9 mouse cellular contexts compared by ENCODE assay signal in the genomic region with DNA sequence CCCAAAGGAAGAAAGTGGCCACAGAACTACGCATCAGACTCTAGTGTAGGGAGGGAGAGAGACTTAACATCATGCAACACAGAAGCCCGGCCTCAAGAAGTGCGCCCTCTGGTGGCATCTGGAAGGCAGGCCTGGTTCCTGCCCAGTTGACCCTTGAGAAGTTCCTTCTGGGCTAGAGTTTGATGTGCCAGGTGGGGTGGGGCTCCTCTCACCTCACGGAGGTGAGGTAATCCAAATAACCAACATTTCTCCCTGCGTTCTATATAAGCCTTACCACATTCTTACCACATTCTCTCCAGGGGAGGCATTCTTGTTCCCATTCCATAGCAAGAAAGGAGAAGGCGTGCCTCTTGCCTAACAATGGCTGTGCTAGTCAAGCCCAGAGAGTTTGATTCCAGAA. TPM values are rescaled to one million over a fixed set of nuclear protein-coding genes. Genes with fewer than 3 reads are reported as not detected.
DNase-seq lines count a peak whose midpoint lies in the region; ATAC-seq and TF ChIP-seq lines count a peak whose summit lies in the region.
"Had no signal": no experiment of that assay in that cellular context is flagged by ENCODE, and none has a peak within 500 bp of the region (broad histone marks: within the 10 kb centered on the region; RNA-seq: fewer than 3 reads in every experiment).

No protein-coding gene starts in this region.

- TF ChIP-seq EP300 in heart, postnatal 0 days (IDR thresholded peaks at IDR 0.05; ENCODE audit: low read depth), result no peak

- TF ChIP-seq POLR2A in cortical plate, adult 2 months (IDR thresholded peaks at IDR 0.05; ENCODE audit: extremely low read depth, insufficient read depth, low read length), result no peak

- H3K27ac ChIP-seq in hindbrain, embryonic 14.5 days, result no peak overlapping the region
- no peak overlapping the region for H3K27ac ChIP-seq in hindbrain, embryonic 16.5 days (ENCODE audit: low read depth, low read length)
- H3K27ac ChIP-seq in cortical plate, adult 2 months (ENCODE audit: insufficient read depth, low read length), result no peak overlapping the region
- H3K27ac ChIP-seq in heart, postnatal 0 days (ENCODE audit: low read depth), result no peak overlapping the region
- H3K27ac ChIP-seq in stomach, embryonic 16.5 days (ENCODE audit: low read length), result no peak overlapping the region
- H3K27ac ChIP-seq: embryonic facial prominence, embryonic 15.5 days had no signal

- H3K4me3 ChIP-seq in hindbrain, embryonic 14.5 days (replicated peaks; ENCODE audit: low read length), result no peak overlapping the region
- no peak overlapping the region for H3K4me3 ChIP-seq in hindbrain, embryonic 16.5 days (ENCODE audit: low read length)
- no peak overlapping the region for H3K4me3 ChIP-seq in cortical plate, adult 2 months (ENCODE audit: insufficient read depth, low read length)
- no peak overlapping the region for H3K4me3 ChIP-seq in heart, postnatal 0 days (ENCODE audit: low read depth, low read length)
- no peak overlapping the region for H3K4me3 ChIP-seq in stomach, embryonic 16.5 days (replicated peaks; ENCODE audit: low read length)
- H3K4me3 ChIP-seq: embryonic facial prominence, embryonic 15.5 days had no signal

- 28% methylated on average over 6 of the region's 6 CpGs for WGBS in hindbrain, embryonic 14.5 days
- WGBS in hindbrain, embryonic 16.5 days, result 20% methylated on average over 6 of the region's 6 CpGs
- WGBS in heart, postnatal 0 days, result 25% methylated on average over 6 of the region's 6 CpGs
- WGBS in stomach, embryonic 16.5 days, result 22% methylated on average over 6 of the region's 6 CpGs

- no peak for ATAC-seq in hindbrain, embryonic 14.5 days (ENCODE audit: low FRiP score)
- no peak for ATAC-seq in hindbrain, embryonic 16.5 days
- 0 out of 2 replicates have a peak, but pooled peaks have one; percentile 24 for ATAC-seq in heart, postnatal 0 days (ENCODE audit: insufficient read depth, low read depth)
- peak; percentile 59; the same call in 1 of the 2 replicates for ATAC-seq in stomach, embryonic 16.5 days (ENCODE audit: insufficient read depth, low FRiP score)

- no peaks in the 10 kb centered on the region for H3K4me1 ChIP-seq in hindbrain, embryonic 14.5 days (replicated peaks; ENCODE audit: control insufficient read depth, insufficient read depth, low read length)
- no peaks in the 10 kb centered on the region; the same call in 1 of the 2 replicates for H3K4me1 ChIP-seq in hindbrain, embryonic 16.5 days (ENCODE audit: control insufficient read depth, insufficient read depth, low read depth, low read length)
- H3K4me1 ChIP-seq in cortical plate, adult 2 months (ENCODE audit: control insufficient read depth, insufficient read depth, low read length), result peaks cover 7% of the 10 kb centered on the region; the same call in 1 of the 2 replicates
- no peaks in the 10 kb centered on the region for H3K4me1 ChIP-seq in heart, postnatal 0 days (ENCODE audit: control insufficient read depth, insufficient read depth)
- no peaks in the 10 kb centered on the region for H3K4me1 ChIP-seq in stomach, embryonic 16.5 days (ENCODE audit: control insufficient read depth, insufficient read depth, low read length)
- H3K4me1 ChIP-seq: embryonic facial prominence, embryonic 15.5 days had no signal

- H3K4me2 ChIP-seq in hindbrain, embryonic 14.5 days (replicated peaks), result no peak overlapping the region
- no peak overlapping the region for H3K4me2 ChIP-seq in hindbrain, embryonic 16.5 days (ENCODE audit: low read length)
- no peak overlapping the region for H3K4me2 ChIP-seq in heart, postnatal 0 days (ENCODE audit: low read depth, low read length)
- H3K4me2 ChIP-seq in stomach, embryonic 16.5 days (ENCODE audit: low read depth, low read length), result no peak overlapping the region
- H3K4me2 ChIP-seq: embryonic facial prominence, embryonic 15.5 days had no signal

- peak; percentile 82 for TF ChIP-seq CTCF in cortical plate, adult 2 months (IDR thresholded peaks at IDR 0.05; ENCODE audit: extremely low read depth, insufficient read depth, low read length)
- peak; percentile 83 for TF ChIP-seq CTCF in heart, postnatal 0 days (IDR thresholded peaks at IDR 0.05; ENCODE audit: low read depth)

- peak; percentile 70 for DNase-seq in hindbrain, embryonic 14.5 days (ENCODE audit: low spot score)
- DNase-seq in ZHBTc4 (ENCODE audit: low read depth, low spot score), result peak; percentile 97
- DNase-seq in heart, postnatal 0 days (ENCODE audit: low spot score), result peak; percentile 72
- peak; percentile 68 to 69 for DNase-seq in layer of hippocampus, postnatal 36 days
- peak; percentile 83 for DNase-seq in mesoderm, embryonic 11.5 days (ENCODE audit: low read depth, low spot score)

- peaks cover 20% of the 10 kb centered on the region for H3K36me3 ChIP-seq in hindbrain, embryonic 14.5 days (replicated peaks; ENCODE audit: control insufficient read depth, insufficient read depth)
- H3K36me3 ChIP-seq in hindbrain, embryonic 16.5 days (ENCODE audit: control insufficient read depth, insufficient read depth, low read length), result peaks cover 8% of the 10 kb centered on the region
- H3K36me3 ChIP-seq in heart, postnatal 0 days (replicated peaks; ENCODE audit: control insufficient read depth, insufficient read depth, low read length), result peaks cover 2% of the 10 kb centered on the region; the same call in 1 of the 2 replicates
- H3K36me3 ChIP-seq in stomach, embryonic 16.5 days (ENCODE audit: control insufficient read depth, insufficient read depth, low read length), result no peaks in the 10 kb centered on the region

- H3K27me3 ChIP-seq in hindbrain, embryonic 14.5 days (ENCODE audit: control insufficient read depth, insufficient read depth, low read length), result no peaks in the 10 kb centered on the region
- H3K27me3 ChIP-seq in hindbrain, embryonic 16.5 days (replicated peaks; ENCODE audit: control insufficient read depth, insufficient read depth, low read length), result no peaks in the 10 kb centered on the region
- no peaks in the 10 kb centered on the region for H3K27me3 ChIP-seq in heart, postnatal 0 days (ENCODE audit: control insufficient read depth, insufficient read depth, low read length)
- H3K27me3 ChIP-seq in stomach, embryonic 16.5 days (ENCODE audit: control insufficient read depth, insufficient read depth, low read length), result no peaks in the 10 kb centered on the region

- H3K9ac ChIP-seq in hindbrain, embryonic 14.5 days, result no peak overlapping the region
- no peak overlapping the region for H3K9ac ChIP-seq in hindbrain, embryonic 16.5 days (ENCODE audit: low read depth, low read length)
- no peak overlapping the region for H3K9ac ChIP-seq in heart, postnatal 0 days (replicated peaks; ENCODE audit: low read depth, low read length)
- H3K9ac ChIP-seq in stomach, embryonic 16.5 days (ENCODE audit: low read length), result no peak overlapping the region
- H3K9ac ChIP-seq: embryonic facial prominence, embryonic 15.5 days had no signal

- no peaks in the 10 kb centered on the region for H3K9me3 ChIP-seq in hindbrain, embryonic 14.5 days (ENCODE audit: control insufficient read depth, low read length)
- H3K9me3 ChIP-seq in hindbrain, embryonic 16.5 days (ENCODE audit: control insufficient read depth, low read length), result no peaks in the 10 kb centered on the region
- no peaks in the 10 kb centered on the region for H3K9me3 ChIP-seq in heart, postnatal 0 days (replicated peaks; ENCODE audit: control insufficient read depth, low read length)
- H3K9me3 ChIP-seq in stomach, embryonic 16.5 days (replicated peaks; ENCODE audit: control insufficient read depth, low read length), result no peaks in the 10 kb centered on the region
- H3K9me3 ChIP-seq: embryonic facial prominence, embryonic 15.5 days had no signal

RNA-seq across cellular contexts. Expression of gene Stmn1, which starts 12.7 kb away (rescaled TPM):
- polyA plus RNA-seq in hindbrain, embryonic 14.5 days (2014; fragmentation: Nextera tagmentation; extraction: Ambion mirVana), result 5,273 and 5,278 TPM in 2 replicates
- polyA plus RNA-seq in hindbrain, embryonic 16.5 days (2015; fragmentation: Nextera tagmentation; extraction: Ambion mirVana), result 5,655 and 5,657 TPM in 2 replicates
- polyA plus RNA-seq in cortical plate, adult 2 months (2012; rRNA removed), result 901 and 956 TPM in 2 replicates
- total RNA-seq in heart, postnatal 0 days (2014; rRNA removed; ENCODE audit: low replicate concordance), result 149 and 227 TPM in 2 replicates
- polyA plus RNA-seq in heart, postnatal 0 days (2015; fragmentation: Nextera tagmentation; extraction: Ambion mirVana), result 372 and 387 TPM in 2 replicates
- total RNA-seq in layer of hippocampus, postnatal 36 days (2021), result 100 to 1,000 TPM; 338 to 365 TPM
- 1,080 and 1,153 TPM in 2 replicates for polyA plus RNA-seq in stomach, embryonic 16.5 days (2015; fragmentation: Nextera tagmentation; extraction: Ambion mirVana)

RNA-seq across cellular contexts. Expression of gene Paqr7, which starts 15.6 kb away (rescaled TPM):
- 11.5 and 12.4 TPM in 2 replicates for polyA plus RNA-seq in hindbrain, embryonic 14.5 days (2014; fragmentation: Nextera tagmentation; extraction: Ambion mirVana)
- 40.5 and 46.7 TPM in 2 replicates for polyA plus RNA-seq in hindbrain, embryonic 16.5 days (2015; fragmentation: Nextera tagmentation; extraction: Ambion mirVana)
- polyA plus RNA-seq in cortical plate, adult 2 months (2012; rRNA removed), result 78.7 and 81.5 TPM in 2 replicates
- total RNA-seq in heart, postnatal 0 days (2014; rRNA removed; ENCODE audit: low replicate concordance), result 13.1 and 25.4 TPM in 2 replicates
- polyA plus RNA-seq in heart, postnatal 0 days (2015; fragmentation: Nextera tagmentation; extraction: Ambion mirVana), result 15.4 and 18.7 TPM in 2 replicates
- total RNA-seq in layer of hippocampus, postnatal 36 days (2021), result 10 to 100 TPM; 63.6 to 69.1 TPM
- polyA plus RNA-seq in stomach, embryonic 16.5 days (2015; fragmentation: Nextera tagmentation; extraction: Ambion mirVana), result 11.7 and 12.0 TPM in 2 replicates

RNA-seq across cellular contexts. Expression of gene Aunip, which starts 29.9 kb away (rescaled TPM):
- 0.40 and 0.91 TPM in 2 replicates for polyA plus RNA-seq in hindbrain, embryonic 14.5 days (2014; fragmentation: Nextera tagmentation; extraction: Ambion mirVana)
- polyA plus RNA-seq in hindbrain, embryonic 16.5 days (2015; fragmentation: Nextera tagmentation; extraction: Ambion mirVana), result 2.4 and 2.9 TPM in 2 replicates
- 0.23 and 0.31 TPM in 2 replicates for polyA plus RNA-seq in cortical plate, adult 2 months (2012; rRNA removed)
- total RNA-seq in heart, postnatal 0 days (2014; rRNA removed; ENCODE audit: low replicate concordance), result 2.7 and 3.1 TPM in 2 replicates
- 1.8 and 2.5 TPM in 2 replicates for polyA plus RNA-seq in heart, postnatal 0 days (2015; fragmentation: Nextera tagmentation; extraction: Ambion mirVana)
- 1 to 10 TPM in 1 of 2 experiments, not detected in 1; 1.3 TPM for total RNA-seq in layer of hippocampus, postnatal 36 days (2021)
- polyA plus RNA-seq in stomach, embryonic 16.5 days (2015; fragmentation: Nextera tagmentation; extraction: Ambion mirVana), result 10.0 and 11.8 TPM in 2 replicates

RNA-seq across cellular contexts. Expression of gene Mtfr1l, which starts 54.3 kb away (rescaled TPM):
- 184 and 202 TPM in 2 replicates for polyA plus RNA-seq in hindbrain, embryonic 14.5 days (2014; fragmentation: Nextera tagmentation; extraction: Ambion mirVana)
- polyA plus RNA-seq in hindbrain, embryonic 16.5 days (2015; fragmentation: Nextera tagmentation; extraction: Ambion mirVana), result 176 and 182 TPM in 2 replicates
- 111 and 118 TPM in 2 replicates for polyA plus RNA-seq in cortical plate, adult 2 months (2012; rRNA removed)
- total RNA-seq in heart, postnatal 0 days (2014; rRNA removed; ENCODE audit: low replicate concordance), result 145 and 159 TPM in 2 replicates
- 191 and 207 TPM in 2 replicates for polyA plus RNA-seq in heart, postnatal 0 days (2015; fragmentation: Nextera tagmentation; extraction: Ambion mirVana)
- total RNA-seq in layer of hippocampus, postnatal 36 days (2021), result 10 to 100 TPM; 63.2 to 64.7 TPM
- polyA plus RNA-seq in stomach, embryonic 16.5 days (2015; fragmentation: Nextera tagmentation; extraction: Ambion mirVana), result 89.1 and 95.1 TPM in 2 replicates

Comparison
In these comparisons a context has a peak if more than half of its experiments do, and no peak if none do; other contexts are left out.
1. ATAC-seq: peak in heart, postnatal 0 days (single experiment) and stomach, embryonic 16.5 days (single experiment); none in hindbrain, embryonic 14.5 days (single experiment) and hindbrain, embryonic 16.5 days (single experiment).
2. Peak in every context shown above with its lines, with median percentiles within 50 percentile points of each other: DNase-seq.